Mouse (Mus musculus) cerebellum, adult 18-20 months (tissue): ENCODE data around the gene Luc7l2.
"Not testable (repeated sequence)": the region's sequence is repeated elsewhere in the genome, so short reads cannot be mapped to it uniquely, and the experiment has no call there.

Experiments
- DNase-seq, 2 experiments: peaks; one replicate each; pipeline ENCODE4 v3.0.0; 2021

Luc7l2 gene

DNA sequence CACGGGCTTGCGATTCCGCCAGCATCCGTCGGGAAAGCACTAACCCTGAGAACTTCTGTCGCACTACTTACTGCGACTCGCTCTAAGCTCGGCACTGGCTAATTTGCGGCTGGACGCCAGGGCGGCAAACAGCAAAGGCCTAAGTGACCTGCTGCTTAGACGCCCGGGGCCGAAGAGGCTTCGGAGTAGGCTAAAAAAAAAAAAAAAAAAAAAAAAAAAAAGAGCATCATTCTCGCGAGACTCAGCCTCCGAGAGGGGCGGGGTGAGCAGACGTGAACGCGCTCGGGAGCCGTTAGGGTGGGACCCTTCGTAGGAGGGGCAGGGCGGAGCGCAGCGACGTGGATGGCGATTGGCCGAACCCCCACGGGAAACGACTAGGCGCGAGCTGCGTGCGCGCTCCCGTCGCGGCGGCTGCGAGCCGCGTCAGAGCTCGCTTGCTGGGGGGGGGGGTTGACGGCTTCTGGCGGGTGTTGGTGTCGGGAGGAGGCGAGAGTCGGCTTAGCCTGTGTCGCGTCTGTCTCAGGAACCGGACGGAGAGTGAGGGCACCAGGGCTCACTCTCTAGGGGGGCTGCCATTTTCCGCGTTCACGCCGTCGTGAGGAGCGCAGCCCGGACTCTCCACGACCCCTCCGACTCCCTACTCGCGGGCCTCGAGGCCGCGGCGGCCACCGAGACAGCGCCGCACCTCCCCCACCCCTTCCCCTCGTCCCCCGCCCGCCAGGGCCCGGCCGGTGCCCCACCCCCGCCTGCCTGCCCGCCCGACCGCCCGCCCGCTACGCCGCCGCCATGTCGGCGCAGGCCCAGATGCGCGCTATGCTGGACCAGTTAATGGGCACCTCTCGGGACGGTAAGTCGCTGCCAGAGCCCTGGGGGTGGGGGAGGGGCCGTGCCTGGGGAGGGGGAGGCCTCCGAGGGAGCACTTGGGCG lies at the start of gene Luc7l2:
TSS of gene Luc7l2 (plus strand) at position 273 of the 927 bp plus-strand sequence.
- DNase-seq = peak; percentile 96 to 97

DNA sequence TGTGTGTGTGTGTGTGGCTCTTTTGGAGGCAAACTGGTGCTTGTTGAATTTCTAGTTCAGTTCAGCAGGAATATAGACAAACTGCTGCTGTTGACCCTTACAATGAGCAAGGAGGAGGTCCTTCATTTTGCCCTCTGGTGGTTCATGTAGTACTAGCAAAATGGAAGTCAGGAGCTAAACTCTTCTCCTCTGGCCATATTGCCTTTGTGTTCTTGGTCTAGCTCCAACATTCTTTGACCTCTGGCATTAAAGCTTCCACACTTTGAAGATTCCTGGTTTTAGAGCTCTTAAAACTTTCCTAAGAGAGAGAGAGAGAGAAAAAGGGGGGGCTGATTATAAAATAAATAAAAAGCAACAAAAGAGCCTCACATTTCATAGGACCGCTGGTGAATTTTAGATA lies 39.0 kb upstream of the Luc7l2 start:
- no peak for DNase-seq

GRCm38 (mm10) chr6:38512830-38513229 lies 38.3 kb upstream of the Luc7l2 start:
- DNase-seq = no peak

- no peak for DNase-seq
These were observed 35.9 kb upstream of the Luc7l2 start for GRCm38 (mm10) chr6:38515201-38515600.

GRCm38 (mm10) chr6:38523851-38524250 lies 27.3 kb upstream of the Luc7l2 start:
- DNase-seq = no peak

DNA sequence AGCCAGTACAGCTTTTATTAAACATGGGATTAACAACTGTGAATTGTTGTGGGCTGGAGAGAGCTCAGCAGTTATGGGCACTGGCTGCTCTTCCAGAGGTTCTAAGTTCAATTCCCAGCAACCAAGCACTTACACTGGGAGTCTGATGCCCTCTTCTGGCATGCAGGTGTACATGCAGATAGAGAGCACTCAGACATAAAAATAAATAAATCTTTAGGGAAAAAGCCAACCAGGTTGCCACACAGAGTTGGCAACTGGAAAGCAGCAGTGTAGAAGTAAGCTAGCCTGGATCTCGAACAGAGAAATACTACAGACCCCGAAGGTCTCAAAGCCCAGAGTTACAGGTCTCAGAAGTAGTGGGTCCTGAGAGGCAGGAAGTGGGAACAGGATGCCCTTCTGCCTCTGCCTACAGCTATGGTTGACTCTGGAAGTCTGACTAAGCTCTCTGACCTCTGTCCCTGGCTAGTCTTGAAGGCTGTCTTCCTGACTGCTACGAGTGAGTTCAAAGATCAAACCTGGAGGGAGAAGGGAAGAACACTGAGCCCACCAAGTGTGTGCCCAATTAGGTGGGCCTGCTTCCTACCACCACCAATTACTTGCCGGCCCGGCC lies 19.8 kb upstream of the Luc7l2 start:
- DNase-seq = peak in 1 of 2 experiments; percentile 24

- DNase-seq = peak in 1 of 2 experiments; percentile 67
These were observed 18.4 kb upstream of the Luc7l2 start for GRCm38 (mm10) chr6:38532500-38533420.

DNA sequence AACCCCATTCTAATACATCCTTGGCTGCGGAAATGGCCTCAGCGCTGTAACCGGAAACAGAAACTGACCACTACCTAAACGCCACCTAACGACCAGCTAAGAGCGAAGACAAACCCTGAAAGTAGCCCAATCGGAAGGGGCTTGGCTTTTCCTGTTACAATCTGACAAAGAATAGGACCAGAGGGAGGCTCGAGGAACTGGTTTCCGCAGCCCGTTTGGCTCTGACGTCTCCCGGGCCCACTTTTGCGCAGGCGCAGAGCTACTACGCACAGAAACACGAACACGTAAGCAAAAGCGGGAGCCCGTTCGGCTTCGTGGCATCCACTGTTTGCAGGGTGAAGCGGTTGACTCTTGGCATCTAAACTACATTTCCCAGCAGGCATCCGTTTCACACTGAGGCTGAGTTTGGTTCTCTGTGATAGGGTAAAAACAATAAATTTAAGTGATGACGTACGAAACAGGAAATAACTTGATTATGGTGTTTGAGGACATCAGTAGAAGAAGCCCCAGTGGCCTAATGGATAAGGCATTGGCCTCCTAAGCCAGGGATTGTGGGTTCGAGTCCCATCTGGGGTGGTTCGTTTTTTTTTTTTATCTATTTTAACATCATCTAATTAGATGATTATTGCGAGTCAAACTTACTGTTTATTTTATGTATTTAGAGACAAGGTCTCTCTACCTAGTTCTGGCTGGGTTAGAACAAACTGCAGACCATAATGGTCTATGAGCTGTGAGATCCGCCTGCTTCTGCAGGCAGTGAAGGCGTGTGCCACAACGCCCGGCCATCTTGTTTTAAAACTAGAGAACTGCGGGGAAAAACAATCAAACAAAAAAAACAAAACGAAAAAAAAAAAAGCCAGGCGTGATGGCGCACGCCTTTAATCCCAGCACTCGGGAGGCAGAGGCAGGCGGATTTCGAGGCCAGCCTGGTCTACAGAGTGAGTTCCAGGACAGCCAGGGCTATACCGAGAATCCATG lies 17.4 kb upstream of the Luc7l2 start, which contains the start of gene Fmc1:
TSS of gene Fmc1 (plus strand) at position 75 of the 978 bp plus-strand sequence.
- peak; percentile 97 to 99 for DNase-seq

- peak; percentile 98 to 99 for DNase-seq
These were observed 16.3 kb upstream of the Luc7l2 start for GRCm38 (mm10) chr6:38534640-38535365.

DNA sequence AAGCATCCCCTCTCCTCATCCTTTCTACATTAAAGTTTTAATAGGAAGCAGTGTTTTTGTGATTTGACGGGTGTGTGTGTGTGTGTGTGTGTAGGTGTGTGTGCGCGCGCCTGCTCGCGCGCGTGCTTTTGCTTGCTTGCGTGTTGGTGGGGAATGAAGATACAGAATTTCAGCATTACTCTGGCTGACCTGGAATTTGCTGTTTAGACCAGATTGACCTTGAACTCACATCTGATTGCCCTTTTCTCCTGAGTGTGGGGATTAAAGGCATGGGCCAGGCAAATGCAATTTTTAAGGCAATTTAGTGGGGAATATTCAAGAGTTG lies 15.8 kb upstream of the Luc7l2 start:
- no peak for DNase-seq

- no peak for DNase-seq
These were observed 15.3 kb upstream of the Luc7l2 start for GRCm38 (mm10) chr6:38535788-38536187.

DNA sequence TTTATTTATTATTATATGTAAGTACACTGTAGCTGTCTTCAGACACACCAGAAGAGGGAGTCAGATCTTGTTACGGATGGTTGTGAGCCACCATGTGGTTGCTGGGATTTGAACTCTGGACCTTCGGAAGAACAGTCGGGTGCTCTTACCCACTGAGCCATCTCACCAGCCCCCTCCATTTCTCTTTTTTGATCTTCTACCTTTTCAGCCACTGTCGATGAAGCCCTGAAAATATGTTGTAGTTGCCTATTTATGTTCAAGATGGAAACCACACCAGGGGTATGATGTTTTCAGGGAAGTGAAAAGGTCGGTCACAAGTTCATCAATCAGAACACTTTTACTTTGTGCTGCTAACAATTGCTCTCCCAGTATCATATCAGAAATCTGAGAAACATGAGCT lies 7.0 kb upstream of the Luc7l2 start:
- not testable (repeated sequence) for DNase-seq

- DNase-seq = not testable (repeated sequence)
These were observed 4.1 kb upstream of the Luc7l2 start for GRCm38 (mm10) chr6:38547005-38547404.

DNA sequence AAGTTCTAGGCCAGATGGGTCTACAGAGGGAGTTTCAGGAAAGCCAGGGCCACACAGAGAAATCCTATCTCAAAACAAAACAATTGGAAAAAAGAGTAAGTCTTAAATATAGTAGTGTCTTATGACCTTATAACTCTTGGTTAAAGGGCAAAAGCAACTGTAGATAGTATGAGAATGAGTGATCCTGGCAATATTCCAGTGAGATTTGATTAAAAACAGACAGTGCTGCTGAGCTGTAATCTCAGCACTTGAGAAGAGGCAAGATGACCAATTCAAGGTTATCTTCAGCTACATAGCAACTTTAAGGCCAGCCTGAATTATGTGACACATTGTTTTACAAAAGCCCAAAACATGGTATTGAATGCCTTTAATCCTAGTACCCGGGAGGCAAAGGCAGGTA lies 3.4 kb upstream of the Luc7l2 start:
- DNase-seq = no peak

DNA sequence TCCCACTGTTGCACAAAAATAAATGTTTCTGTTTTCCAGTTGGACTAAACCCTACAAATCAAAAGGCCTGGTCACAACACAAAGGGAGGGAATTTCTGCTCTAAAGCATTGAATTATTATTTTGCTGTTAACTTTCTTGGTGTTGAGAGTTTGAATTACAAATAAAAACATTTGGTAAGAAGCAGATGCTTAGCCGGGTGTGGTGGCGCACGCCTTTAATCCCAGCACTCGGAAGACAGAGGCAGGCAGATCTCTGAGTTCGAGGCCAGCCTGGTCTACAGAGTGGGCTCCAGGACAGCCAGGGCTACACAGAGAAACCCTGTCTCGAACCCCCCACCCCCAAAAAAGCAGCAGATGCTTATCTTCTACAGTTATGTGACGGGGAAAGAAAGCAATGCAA lies 2.5 kb upstream of the Luc7l2 start:
- DNase-seq = not testable (repeated sequence)

DNA sequence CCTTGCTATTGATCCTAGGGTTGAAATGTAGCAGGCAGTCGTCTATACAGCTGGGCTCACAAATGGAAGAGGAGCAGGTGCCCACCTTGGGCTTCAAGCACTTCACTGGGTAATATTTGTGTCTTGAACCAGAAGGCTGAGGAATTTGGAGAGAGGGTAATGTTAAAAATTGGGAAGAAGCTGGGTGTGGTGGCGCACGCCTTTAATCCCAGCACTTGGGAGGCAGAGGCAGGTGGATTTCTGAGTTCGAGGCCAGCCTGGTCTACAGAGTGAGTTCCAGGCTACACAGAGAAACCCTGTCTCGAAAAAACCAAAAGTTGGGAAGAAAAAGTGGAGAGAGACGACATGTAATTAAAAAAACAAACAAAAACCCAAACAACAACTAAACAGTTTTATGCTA lies 1.3 kb upstream of the Luc7l2 start:
- not testable (repeated sequence) for DNase-seq

GRCm38 (mm10) chr6:38550250-38551061 lies 678 bp upstream of the Luc7l2 start:
- DNase-seq = peak in 1 of 2 experiments; percentile 70

- DNase-seq = peak; percentile 97 to 99
These were observed 978 bp downstream of the Luc7l2 start for GRCm38 (mm10) chr6:38551989-38552635.

- DNase-seq = no peak
These were observed 1.5 kb downstream of the Luc7l2 start for GRCm38 (mm10) chr6:38552636-38553000.

GRCm38 (mm10) chr6:38576096-38576495 lies 25.0 kb downstream of the Luc7l2 start:
- DNase-seq = no peak
